Mouse (Mus musculus): ENCODE data around the gene Kpna6.
"Not testable (repeated sequence)": the region's sequence is repeated elsewhere in the genome, so short reads cannot be mapped to it uniquely, and the experiment has no call there.

Gene Kpna6

DNA sequence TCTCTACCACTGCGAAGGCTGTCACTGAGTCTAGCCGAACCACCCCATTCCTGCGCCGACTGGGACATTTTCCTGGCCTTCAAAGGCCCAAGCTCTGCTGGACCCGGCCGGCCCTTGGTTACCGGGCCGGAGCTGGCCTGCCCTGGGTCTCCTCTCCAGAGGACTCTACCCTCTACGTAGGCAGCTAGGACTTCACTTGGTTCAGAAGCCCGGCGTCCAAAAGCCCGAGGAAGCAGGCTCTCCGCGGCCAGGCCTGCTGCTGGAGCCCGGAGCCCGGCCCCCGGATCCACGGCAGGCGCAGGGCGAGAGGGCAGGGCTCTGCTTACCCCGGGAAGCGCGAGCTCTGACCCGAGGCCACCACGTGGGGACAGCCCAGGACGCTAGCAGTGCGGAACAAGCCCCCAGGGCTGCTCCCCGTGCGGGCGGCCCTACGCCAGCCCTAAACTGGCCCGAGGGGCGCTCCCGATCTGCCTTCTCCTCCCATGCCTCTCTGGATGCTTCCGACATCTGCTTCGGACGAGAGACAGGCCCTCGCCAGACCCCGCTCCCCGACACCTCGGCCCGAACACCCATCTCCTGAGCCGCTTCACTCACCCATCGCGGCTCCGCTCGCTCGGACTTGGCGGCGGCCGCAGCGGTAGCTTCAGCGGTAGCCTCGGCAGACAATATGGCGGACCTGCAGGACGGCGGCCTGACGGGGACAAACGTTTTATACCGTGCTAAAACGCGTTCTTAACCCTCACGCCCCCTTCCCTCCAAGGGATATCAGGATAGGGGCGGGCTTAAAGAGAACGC, at the start of gene Kpna6:
Gene Kpna6 (minus strand): TSS at position 685 of the 795 bp plus-strand sequence.
- peak; percentile 92 to 98 for DNase-seq (ENCODE audit: inconsistent age in 2 of 2, low spot score in 1 of 2)

- no peak for DNase-seq (ENCODE audit: inconsistent age in 2 of 2, low spot score in 1 of 2)
These were observed 43.7 kb upstream of the Kpna6 start for GRCm38 (mm10) chr4:129716310-129716709.

- peak in 1 of 2 experiments; percentile 16 for DNase-seq (ENCODE audit: inconsistent age in 2 of 2, low spot score in 1 of 2)
These were observed 37.0 kb upstream of the Kpna6 start for GRCm38 (mm10) chr4:129709486-129710129.

GRCm38 (mm10) chr4:129706750-129707149, 34.2 kb upstream of the Kpna6 start:
- peak in 1 of 2 experiments; percentile 17 for DNase-seq (ENCODE audit: inconsistent age in 2 of 2, low spot score in 1 of 2)

DNA sequence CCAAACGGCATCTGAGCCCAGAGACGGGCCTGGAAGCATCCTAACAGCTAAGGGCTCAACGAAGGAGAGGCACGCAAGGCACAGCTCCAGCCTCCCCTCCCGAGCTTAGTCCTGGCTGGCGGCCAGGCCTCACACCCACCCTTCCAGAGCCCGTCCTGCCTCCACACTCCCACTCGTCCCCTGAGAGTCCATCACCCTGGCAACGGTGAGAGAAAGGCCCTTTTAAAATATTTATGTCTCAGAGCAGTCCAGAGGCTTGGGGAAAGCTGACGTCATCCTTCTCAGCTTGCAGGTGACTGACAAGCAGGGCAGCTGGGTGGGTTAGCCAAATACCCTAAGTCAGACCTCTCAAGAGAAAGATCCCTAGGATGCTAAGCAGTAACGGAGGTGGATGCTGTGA, 29.9 kb upstream of the Kpna6 start:
- DNase-seq (ENCODE audit: inconsistent age in 2 of 2, low spot score in 1 of 2): peak; percentile 44 to 71

DNA sequence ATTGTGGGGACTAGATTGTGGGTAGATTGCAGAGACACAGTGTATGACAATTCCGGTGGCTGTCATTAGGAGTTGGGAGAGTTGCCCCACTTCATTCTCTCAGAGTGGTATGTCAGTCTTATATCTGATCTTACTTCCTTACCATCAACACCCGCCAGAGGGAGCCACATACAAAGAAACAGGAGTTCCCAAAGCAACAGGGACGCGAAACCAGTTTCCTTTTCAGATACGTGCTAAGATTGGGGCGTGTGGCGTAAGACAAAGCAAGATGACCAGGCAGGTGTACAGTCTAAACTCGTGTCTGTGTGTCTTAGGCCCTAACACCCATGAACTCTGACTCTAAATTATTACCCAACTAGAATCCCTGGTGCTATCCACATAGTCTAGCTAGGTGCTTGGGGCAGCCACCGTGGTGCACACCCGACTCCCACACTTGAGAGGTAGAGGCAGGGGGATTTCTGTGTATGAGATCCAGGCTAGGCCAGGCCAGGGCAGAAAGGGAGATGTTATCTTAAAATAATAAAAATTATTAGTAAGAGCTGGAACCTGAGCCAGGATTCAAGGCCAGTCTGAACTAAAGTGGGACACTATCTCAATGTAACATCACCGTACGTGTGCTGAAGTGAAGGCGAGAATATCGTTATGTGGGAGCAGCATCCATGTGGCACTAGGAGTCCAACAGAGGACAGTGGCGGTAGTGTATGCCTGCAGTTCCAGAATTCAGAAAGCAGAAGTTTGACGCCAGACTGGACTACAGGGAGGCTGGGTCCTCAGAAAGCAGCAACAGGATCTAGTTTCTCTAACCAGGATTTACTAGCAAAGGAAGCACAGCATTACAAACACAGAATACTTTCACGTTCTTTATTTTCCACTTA, 29.2 kb upstream of the Kpna6 start:
- peak; percentile 84 to 96 for DNase-seq (ENCODE audit: inconsistent age in 2 of 2, low spot score in 1 of 2)

DNA sequence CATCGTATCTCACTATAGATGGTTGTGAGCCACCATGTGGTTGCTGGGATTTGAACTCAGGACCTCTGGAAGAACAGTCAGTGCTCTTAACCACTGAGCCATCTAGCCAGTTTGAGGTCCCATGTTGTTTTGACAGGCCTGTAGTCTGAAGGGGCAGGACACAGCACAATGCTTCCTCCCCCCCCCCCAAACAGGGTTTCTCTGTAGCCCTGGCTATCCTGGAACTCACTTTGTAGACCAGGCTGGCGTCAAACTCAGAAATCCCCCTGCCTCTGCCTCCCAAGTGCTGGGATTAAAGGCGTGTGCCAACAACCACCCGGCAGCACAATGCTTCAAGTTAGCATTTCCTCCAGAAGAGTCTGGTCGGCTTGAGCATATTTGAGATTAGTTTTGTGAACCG, 28.1 kb upstream of the Kpna6 start:
- DNase-seq (ENCODE audit: inconsistent age in 2 of 2, low spot score in 1 of 2): not testable (repeated sequence)

- DNase-seq (ENCODE audit: inconsistent age in 2 of 2, low spot score in 1 of 2): no peak
These were observed 27.6 kb upstream of the Kpna6 start for GRCm38 (mm10) chr4:129700216-129700615.

DNA sequence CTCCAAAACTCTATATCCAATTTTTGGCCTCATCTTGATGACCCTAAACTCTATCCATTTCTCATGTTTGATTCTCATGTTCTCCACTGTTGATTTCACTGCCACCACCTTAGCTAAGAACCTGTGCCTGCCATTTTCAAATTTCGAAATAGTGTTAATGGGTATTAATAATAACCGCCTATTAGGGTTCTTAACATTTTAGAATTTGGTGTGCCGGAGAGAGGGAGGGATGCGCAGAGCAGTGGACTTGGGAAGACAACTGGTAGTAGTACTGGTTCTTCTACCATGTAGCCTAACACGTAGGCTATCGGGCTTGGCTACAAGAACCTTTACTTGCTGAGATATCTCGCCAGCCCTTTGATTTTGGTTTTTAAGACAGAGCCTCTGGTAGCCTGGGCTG, 24.6 kb upstream of the Kpna6 start:
- DNase-seq (ENCODE audit: inconsistent age in 2 of 2, low spot score in 1 of 2): no peak

DNA sequence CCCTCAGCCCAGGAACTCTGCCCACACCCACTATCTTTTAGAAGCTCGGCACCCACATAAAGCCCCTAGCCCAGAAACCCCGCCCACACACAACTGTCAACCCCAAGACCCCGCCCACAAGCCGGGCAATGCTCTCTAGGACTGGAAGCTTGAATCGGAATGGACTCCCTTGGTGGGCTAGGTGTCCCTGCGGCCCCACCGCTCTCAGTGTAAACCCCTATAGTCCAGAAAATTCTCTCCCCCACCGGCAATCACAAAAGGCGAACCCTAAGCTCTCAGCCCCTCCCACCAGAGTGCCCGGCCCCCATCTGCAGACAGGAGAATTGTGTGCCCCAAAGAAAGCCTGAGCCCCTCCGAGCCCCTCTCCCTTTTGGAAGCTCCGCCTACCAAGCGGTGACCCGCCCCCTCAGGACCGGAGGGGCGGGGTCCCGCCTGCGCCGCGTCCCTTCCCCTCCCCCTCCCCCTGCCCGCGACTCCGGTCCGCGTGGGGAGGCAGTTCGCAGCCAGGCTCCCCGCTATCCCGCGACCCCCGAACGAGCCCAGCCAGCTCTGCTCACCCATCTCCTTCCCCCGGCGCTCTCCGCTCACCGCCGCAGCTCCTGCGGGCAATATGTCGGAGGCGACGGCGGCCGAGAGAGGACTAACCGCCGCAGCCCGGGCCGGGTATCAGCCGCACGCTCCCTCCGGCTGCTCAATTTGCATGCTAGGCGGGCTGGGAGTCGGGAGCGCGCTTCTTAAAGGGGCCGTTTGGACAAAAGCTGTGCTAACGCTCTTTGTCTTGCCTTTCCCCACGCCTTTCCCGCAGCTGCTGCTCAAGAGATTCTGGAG, 23.8 kb upstream of the Kpna6 start, which contains the start of gene Tmem39b:
Gene Tmem39b (minus strand): TSS at position 681 of the 828 bp plus-strand sequence.
- peak; percentile 93 to 97 for DNase-seq (ENCODE audit: inconsistent age in 2 of 2, low spot score in 1 of 2)

DNA sequence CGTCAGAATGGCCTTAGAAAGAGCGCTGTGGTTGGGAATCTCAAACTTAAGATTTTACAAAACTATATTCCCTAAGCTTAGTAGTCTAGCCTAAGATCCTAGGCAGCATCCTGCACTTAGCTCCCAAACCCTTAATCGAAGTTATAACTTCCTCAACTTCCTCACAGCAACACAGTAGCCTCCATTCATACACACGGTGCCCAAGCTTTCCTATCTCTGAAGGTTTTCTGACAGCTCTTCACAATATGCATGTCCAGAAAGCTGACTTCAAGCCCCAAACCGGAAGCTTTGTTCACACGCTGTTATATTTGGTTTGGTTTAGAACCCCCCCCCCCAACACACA, 23.2 kb upstream of the Kpna6 start:
- DNase-seq (ENCODE audit: inconsistent age in 2 of 2, low spot score in 1 of 2): no peak

DNA sequence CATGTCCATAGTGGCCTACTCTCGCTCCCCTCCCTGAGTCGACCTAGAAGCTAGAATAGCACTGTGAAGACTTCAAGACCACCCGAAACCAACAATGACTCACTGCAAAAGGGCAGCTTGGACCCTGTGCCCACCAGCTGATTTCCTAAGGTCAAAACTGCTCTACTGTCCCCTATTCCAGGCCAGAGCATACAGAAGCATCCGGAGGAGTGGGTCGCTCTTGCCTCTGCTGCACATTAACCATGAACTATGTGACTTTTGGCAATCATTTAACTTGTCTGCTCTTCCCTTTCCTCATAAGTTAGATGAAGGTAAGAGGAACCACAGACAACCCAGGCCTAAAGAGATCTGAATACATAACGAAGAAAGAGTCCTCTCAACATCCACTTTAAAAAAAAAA, 12.0 kb upstream of the Kpna6 start:
- DNase-seq (ENCODE audit: inconsistent age in 2 of 2, low spot score in 1 of 2): no peak

GRCm38 (mm10) chr4:129683901-129684493, 11.4 kb upstream of the Kpna6 start:
- DNase-seq (ENCODE audit: inconsistent age in 2 of 2, low spot score in 1 of 2): no peak

DNA sequence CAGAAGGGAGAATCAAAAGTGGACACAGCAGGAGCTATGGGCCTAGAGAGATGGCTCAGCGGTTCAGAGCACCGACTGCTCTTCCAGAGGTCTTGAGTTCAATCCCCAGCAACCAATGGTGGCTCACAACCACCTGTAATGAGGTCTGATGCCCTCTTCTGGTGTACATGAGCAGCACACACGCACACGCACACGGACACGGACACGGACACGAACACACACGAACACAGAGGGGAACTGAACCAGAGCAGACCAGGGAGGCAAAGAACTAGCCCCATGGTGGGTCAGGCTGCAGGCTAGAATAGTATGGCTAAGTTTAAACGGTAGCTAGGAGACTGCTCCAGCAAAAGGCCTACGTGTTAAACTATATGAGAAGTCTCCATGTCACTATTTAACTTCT, 9.3 kb upstream of the Kpna6 start:
- no peak for DNase-seq (ENCODE audit: inconsistent age in 2 of 2, low spot score in 1 of 2)

- DNase-seq (ENCODE audit: inconsistent age in 2 of 2, low spot score in 1 of 2): no peak
These were observed 397 bp upstream of the Kpna6 start for GRCm38 (mm10) chr4:129672878-129673449.

DNA sequence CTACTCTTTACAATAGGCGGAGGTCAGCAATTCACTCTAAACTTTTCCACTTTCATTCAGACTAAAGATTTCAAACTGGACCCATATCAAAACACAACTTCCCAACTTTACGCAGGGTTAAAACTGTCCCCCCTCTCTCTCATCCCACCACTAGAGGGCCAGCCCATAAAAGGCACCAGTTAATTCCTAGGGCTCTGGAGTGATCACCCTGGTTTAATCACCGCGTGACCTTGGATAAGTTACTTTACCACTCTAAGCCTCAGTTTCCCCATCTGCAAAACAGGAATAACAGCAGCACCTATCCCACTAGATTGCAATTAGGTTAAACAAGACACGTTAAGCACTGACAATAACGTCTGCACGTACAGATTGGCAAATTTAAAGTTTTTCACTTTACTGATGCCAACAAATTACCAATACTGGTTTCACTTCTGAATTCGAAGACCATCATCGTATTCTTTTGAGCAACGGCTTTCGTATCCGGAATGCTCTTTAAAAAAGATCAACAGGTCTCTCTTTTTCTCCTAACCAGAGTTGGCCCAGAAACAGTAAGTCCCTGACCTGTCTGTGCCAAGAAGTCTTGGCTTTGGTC, 980 bp downstream of the Kpna6 start:
- DNase-seq (ENCODE audit: inconsistent age in 2 of 2, low spot score in 1 of 2): peak; percentile 53 to 87

GRCm38 (mm10) chr4:129662255-129662813, 10.2 kb downstream of the Kpna6 start:
- DNase-seq (ENCODE audit: inconsistent age in 2 of 2, low spot score in 1 of 2): no peak

DNA sequence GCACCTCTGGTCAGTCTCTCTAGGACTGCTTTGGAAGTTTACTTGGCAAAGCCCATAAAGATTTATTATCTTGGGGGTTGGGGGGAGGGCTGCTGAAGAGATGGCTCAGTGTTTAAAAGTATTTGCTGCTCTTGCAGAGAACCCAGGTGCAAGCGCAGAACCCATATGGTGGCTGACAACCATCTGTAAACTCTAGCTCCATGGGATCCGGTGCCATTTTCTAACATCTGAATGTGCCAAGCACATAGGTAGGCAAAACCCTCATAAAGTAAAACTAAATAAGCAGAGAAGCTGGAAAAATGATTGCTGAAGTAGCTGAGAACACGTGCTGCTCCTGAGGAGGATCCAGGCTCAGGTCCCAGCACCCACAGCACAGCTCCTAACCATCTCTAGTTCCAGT, 11.0 kb downstream of the Kpna6 start:
- no peak for DNase-seq (ENCODE audit: inconsistent age in 2 of 2, low spot score in 1 of 2)

DNA sequence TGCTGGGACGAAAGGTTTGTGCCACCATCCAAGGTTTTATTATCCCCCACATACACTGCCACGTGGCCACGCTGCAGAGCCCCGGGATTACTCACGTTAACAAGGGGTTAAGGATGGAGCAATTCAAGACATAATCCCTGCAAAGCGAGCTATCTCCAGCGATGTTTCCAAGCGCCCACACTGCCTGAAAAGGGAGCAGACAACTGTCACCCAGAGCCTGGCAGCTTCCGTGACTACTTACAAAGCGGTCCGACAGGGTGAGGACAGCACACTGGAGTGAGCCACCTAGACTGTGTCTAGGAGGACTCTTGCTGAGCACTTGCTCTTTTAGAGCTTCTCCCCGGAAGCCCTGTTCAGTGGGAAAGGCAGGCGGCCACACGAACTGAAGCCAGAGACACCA, 17.8 kb downstream of the Kpna6 start:
- no peak for DNase-seq (ENCODE audit: inconsistent age in 2 of 2, low spot score in 1 of 2)

Measured in adrenal gland, adult (tissue).